Mouse (Mus musculus) MN1 (cell line): ENCODE results near the gene Htr6.

Experiments
- DNase-seq: peaks from one replicate; pipeline ENCODE4 v3.0.0-alpha.2; 2016; ENCODE audit warnings: low spot score

Gene Htr6

GRCm38 (mm10) chr4:139046354-139046753 lies 29.0 kb downstream of the Htr6 start:
- DNase-seq: no peak

GRCm38 (mm10) chr4:139044566-139044965 lies 30.8 kb downstream of the Htr6 start:
- DNase-seq: no peak

DNA sequence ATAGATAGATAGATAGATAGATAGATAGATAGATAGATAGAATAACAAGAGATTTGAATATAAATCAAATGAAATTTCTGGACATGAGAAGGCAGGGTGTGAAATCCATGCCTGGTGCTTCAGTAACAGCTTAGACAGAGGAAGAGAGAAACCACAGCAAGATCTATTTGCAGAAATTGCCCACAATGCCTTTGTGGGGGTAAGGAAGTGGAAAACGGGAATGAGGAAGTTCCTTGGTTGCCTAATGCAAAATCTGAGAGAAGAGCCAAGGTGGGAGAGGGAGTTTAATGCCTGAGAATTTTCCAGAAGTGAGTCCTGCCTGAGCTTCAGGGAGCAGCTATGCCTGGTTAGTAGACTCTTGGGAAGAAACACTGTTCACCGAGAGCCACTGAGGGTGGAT lies 31.8 kb downstream of the Htr6 start:
- no peak for DNase-seq

- DNase-seq: no peak
Measured at GRCm38 (mm10) chr4:139042611-139043010, 32.8 kb downstream of the Htr6 start.

DNA sequence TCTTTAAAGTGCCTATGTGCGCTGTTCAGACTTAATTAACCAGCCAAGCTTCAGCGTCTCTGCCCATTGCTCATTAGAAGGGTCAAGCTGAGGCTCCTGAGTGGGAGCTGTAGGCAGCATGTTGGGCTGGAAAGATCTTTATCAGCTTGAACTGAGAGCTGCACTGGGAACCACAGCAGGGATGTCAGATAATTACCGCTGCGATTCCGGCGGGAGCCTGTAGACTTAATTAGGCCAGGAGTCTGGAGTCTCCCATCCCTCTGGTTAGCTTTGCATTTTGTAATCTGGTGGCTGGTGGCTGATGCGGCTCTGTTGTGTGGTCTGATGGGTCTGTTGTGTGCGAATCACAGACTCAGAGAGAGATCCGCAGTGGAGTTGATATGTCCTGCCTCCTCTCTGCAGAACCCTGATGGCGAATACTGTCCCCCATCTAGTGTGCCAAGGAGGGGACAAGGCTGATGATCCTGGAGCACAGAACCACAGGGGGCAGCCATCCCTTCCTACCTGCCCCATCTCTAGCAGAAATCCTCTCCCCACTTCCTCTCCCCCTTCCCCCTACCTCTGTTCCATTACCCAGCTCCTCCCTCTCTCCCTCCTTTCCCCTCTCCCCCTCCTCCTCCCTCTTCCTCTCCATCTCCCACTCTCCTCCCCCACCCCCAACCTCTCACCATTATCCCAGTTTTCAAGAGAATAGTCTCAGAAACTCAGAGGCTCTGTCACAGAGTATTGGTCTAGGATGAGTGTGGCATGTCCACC lies 35.1 kb downstream of the Htr6 start:
- DNase-seq: peak; percentile 94

GRCm38 (mm10) chr4:139037795-139038607 lies 37.4 kb downstream of the Htr6 start:
- peak; percentile 71 for DNase-seq

GRCm38 (mm10) chr4:139035799-139036198 lies 39.6 kb downstream of the Htr6 start:
- DNase-seq: no peak

- DNase-seq: no peak
Measured at GRCm38 (mm10) chr4:139034942-139035341, 40.4 kb downstream of the Htr6 start.

DNA sequence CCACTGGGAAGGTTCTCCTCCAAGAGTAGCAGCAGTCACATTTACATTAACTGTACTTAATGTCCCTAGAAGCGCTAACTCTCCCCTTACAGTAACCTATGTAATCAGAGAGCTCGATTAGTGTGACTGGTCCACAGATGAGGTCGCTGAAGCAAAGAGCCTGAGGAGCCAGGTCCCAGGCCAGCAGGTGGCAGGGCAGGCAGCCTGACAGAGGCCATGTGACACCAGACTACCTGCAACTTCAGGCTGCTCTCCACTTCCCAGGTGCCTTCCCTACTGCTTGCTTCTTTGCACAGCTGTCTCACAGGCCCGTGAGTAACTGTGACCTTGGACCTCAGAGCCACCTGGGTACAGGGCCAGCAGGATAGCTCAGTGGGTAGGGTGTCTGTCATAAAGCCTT lies 40.8 kb downstream of the Htr6 start:
- DNase-seq: peak; percentile 59

DNA sequence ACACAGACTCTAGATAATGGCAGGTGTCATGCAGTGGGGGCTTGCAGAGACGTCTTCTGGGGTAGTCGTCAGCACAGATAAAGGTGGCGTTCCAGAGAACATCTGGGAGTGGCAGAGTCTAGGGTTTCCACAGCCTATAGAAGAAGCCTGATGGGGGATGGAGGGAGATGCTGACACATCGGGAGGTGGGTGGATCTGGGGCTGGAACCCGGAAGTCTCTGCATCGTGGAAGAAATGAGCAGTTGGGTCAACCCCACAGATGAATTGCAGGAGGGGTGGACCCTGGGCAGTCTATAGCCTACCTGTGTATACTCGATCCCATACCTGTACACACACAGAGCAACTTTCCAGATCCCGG lies 41.4 kb downstream of the Htr6 start:
- DNase-seq: no peak

GRCm38 (mm10) chr4:139033263-139034009 lies 41.9 kb downstream of the Htr6 start:
- no peak for DNase-seq

DNA sequence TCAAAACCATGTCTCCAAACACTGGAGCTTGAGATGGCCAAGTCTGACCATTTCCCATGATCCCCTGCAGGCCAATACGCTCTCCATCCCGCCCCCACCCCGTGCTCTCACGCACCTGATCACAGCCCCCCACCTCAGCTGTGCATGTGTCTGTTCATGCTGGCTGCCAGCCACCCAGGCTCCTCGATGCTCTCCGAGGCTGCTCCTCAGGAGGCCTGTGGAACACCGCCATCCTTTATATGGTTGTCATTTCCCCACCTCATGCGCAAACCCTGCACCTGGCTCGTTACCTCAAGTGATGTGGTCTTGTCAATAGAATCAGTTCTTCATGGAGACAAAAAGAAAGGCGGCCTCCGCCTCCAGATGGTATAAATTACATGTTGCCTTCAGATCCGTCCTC lies 42.8 kb downstream of the Htr6 start:
- no peak for DNase-seq

DNA sequence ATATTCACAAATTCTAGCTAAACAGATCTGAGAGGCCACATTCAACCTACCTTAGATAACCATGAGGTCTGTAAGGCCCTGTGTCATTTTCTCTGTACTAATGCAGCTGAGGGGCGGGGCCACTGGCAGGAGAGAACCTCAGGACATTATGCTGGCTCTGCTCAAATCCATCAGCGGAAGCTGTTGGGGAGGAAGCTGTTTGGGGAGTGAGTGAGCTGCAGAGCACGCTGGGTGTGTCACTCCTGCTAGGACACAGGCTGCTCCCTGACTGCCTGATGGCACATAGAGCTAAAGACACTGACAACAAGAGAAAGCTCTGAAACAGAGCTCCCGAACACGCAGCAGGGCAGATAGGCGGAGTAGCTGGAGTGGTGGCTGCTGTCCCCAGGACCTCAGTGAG lies 44.7 kb downstream of the Htr6 start:
- DNase-seq: no peak

GRCm38 (mm10) chr4:139024379-139024778 lies 51.0 kb downstream of the Htr6 start:
- DNase-seq: peak; percentile 46

- no peak for DNase-seq
Measured at GRCm38 (mm10) chr4:139020385-139020784, 55.0 kb downstream of the Htr6 start.

DNA sequence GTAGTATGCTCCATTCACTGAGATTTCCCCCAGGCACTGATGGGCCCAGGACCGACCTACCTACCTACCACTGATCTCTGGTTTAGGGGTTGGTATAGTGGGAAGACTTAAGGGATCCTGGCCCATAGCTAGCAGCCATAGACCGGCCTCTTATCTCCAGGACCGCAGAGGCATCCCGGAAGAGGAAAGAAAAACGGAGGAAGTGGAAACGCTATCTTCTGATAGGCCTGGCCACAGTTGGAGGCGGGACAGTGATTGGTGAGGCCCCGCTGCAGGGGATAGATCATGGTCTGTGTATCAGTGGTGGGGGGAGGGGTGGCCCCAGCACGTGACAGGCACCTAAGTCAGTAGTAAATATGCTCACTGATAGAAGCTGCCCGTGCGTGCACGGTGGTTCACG lies 56.0 kb downstream of the Htr6 start:
- no peak for DNase-seq

- DNase-seq: no peak
Measured at GRCm38 (mm10) chr4:139018976-139019375, 56.4 kb downstream of the Htr6 start.

DNA sequence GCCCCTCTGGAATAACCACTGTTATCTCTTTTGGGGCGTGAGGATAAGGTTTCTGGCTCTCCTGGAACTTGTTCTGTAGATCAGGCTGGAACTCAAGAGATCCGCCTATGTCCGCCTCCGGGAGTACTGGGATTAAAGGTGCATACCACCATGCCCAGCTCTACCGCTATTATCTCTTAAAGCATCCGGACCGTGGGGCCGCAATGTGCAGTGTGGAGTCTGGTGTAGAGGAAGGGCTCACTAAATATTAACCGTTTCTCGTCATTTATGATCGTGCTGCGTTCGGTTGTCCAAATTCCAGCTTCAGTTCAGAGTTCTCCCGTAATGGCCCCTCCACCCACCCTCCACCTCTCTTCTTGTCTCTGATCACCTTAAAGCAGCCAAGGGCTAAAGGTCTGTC lies 57.0 kb downstream of the Htr6 start:
- DNase-seq: no peak

DNA sequence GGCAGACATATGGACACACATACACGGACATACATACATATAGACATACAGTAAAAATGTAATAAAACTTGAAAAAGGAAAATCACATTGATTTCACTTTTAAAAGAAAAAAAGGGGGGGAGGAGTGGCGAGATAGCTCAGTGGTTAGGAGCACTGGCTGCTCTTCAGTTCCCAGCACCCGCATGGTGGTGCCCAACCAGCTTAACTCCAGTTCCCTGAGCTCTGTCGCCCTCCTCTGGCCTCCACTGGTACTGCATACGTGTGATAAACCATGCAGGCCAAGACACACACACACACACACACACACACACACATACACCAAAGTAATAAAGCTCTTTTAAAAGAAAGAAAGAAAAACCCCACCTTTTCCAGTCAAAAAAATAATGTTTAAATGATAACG lies 60.6 kb downstream of the Htr6 start:
- DNase-seq: no peak

DNA sequence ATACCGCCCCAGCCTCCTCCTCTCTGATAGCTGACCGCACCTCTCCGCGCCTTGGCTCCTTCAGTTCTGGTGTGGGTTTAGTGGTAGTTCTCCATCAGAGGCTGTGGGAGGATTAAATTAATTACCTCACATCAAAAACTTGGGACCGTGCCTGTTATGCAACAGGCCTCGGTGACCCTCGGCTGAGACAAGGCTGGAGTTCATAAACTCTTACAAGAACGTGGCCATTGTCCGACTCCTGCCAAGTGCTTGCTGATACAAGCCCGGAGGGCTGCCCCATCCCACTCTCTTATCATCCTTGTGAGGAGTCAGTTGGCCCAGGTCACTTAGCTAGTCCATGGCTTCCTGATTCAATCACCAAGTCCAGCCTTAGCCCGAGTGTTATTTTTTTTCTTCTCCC lies 62.1 kb downstream of the Htr6 start:
- DNase-seq: no peak

DNA sequence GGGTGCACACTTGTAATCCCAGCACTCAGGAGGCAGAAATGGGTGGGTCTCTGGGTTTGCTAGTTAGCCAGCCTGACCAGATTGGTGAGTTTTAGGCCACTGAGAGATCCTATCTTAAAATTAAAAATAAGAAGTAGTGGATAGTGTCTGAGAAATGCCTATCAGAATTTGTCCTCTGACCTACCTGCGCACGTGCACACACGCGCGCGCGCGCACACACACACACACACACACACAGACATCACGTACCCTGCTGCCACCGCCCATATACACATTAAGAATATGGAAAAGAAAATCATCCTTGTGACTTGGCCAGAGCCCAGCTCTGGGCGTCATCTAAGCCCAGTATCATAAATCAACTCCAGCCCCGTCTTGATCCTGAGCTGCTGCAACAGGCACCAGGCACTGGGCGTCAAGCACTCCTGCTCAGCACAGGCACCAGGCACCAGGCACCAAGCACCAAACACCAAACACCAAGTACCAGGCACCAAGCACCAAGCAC lies 64.1 kb downstream of the Htr6 start:
- DNase-seq: no peak
